Mouse (Mus musculus) neural tube, embryonic 12.5 days (tissue): Measurements from ENCODE around the gene Bad. TPM values are rescaled to one million over a fixed set of nuclear protein-coding genes. Genes with fewer than 3 reads are reported as not detected.

ENCODE experiments used
- ATAC-seq: fragments of 200-750 bp; cut with Nextera tagmentation; 2 replicates; pipeline ENCODE4 v1.8.0; 2017; ENCODE audit warnings: low read depth, mild to moderate bottlenecking, moderate TSS enrichment, moderate library complexity; ENCODE audit not compliant: low FRiP score
- H3K27ac ChIP-seq: fragments of 300-500 bp; sonication (generic); 2 replicates; pipeline ENCODE4 v1.5.1; 2016
- H3K27me3 ChIP-seq: fragments of 300-500 bp; sonication (generic); replicated peaks from 2 replicates; pipeline ENCODE4 v1.6.1; 2016; ENCODE audit warnings: mild to moderate bottlenecking
- H3K36me3 ChIP-seq: fragments of 300-500 bp; sonication (generic); 2 replicates; pipeline ENCODE4 v1.6.1; 2016; ENCODE audit warnings: mild to moderate bottlenecking
- H3K4me1 ChIP-seq: fragments of 300-500 bp; sonication (generic); 2 replicates; pipeline ENCODE4 v1.6.1; 2016
- H3K4me2 ChIP-seq: fragments of 300-500 bp; sonication (generic); replicated peaks from 2 replicates; pipeline ENCODE4 v1.6.1; 2016; ENCODE audit warnings: mild to moderate bottlenecking
- H3K4me3 ChIP-seq: fragments of 300-500 bp; sonication (generic); 2 replicates; pipeline ENCODE4 v1.5.1; 2016
- H3K9ac ChIP-seq: fragments of 300-500 bp; sonication (generic); 2 replicates; pipeline ENCODE4 v1.6.1; 2016; ENCODE audit warnings: mild to moderate bottlenecking
- H3K9me3 ChIP-seq: fragments of 300-500 bp; sonication (generic); 2 replicates; pipeline ENCODE4 v1.6.1; 2016; ENCODE audit warnings: mild to moderate bottlenecking
- WGBS: fragments of 180-500 bp; shearing (Covaris S2); methylation state at CpG from one replicate; pipeline ENCODE4 v1.1.7; 2016; 5-methylcytosine and 5-hydroxymethylcytosine counted together
- polyA plus RNA-seq: library from polyadenylated mRNA; unstranded; fragments of >200 nt; fragmentation: Nextera tagmentation; extraction: Ambion mirVana; gene quantifications from 2 replicates; pipeline ENCODE4 v1.2.1, GENCODE M21; 2016

The Bad gene
- polyA plus RNA-seq, 1 experiment from 2014 or later: 71.9 TPM

DNA sequence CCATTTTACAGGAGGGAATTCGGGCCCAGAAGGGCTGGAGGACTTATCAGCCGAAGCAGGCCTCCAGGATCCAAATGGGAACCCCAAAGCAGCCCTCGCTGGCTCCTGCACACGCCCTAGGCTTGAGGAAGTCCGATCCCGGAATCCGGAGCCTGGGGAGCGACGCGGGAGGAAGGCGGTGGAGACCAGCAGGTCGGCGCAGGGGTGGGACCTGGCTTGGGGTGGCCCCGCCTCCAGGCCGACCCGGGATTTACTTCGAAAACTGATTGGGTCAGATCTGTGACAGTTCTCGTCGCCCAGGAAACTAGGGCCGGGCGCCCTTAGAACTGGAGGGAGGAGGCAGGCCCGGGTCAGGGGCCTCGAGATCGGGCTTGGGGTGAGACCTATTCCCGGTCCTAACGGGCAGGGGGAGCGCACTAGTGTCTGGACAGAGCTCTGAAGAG, 609 bp downstream of the Bad start, which contains the start of gene Gpr137:
Gpr137 (minus strand) TSS at position 232 of the 443 bp plus-strand sequence.
- under 1% methylated on average over 27 of the region's 27 CpGs for WGBS

DNA sequence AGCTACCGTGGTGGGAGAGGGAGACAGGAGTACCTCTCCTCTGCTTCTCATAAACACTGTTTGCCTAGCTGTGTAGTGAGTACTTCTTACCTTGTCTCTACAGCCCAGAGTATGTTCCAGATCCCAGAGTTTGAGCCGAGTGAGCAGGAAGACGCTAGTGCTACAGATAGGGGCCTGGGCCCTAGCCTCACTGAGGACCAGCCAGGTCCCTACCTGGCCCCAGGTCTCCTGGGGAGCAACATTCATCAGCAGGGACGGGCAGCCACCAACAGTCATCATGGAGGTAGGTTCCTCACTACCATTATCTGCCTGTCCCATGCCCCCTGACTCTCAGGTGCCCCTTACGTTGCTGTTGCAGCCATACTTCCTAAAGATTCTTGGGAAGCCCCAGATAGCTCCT, 1.1 kb downstream of the Bad start:
- peaks cover 32% of the 10 kb centered on the region for H3K4me1 ChIP-seq
- ATAC-seq: no peak
- H3K4me2 ChIP-seq: peak overlapping the region; percentile 87
- H3K27me3 ChIP-seq: 0 out of 2 replicates have a peak, but pooled peaks cover 2% of the 10 kb centered on the region
- peak overlapping the region; percentile 89 for H3K9ac ChIP-seq
- no peaks in the 10 kb centered on the region for H3K9me3 ChIP-seq
- WGBS: 33% methylated on average over 5 of the region's 5 CpGs
- peak overlapping the region; percentile 88; the same call in 1 of the 2 replicates for H3K27ac ChIP-seq
- peak overlapping the region; percentile 82 for H3K4me3 ChIP-seq
- H3K36me3 ChIP-seq: peaks cover 8% of the 10 kb centered on the region

More for the DNA sequence above, 609 bp downstream of the Bad start, which contains the start of gene Gpr137:
- Histone ChIP-seq H3K9ac (peak within 1 kb of the TSS; percentile 89), H3K4me3 (peak within 1 kb of the TSS; percentile 82), H3K27ac (peak within 1 kb of the TSS; percentile 88), H3K36me3 (peaks cover 8% of the 10 kb centered on the region), H3K27me3 (0 out of 2 replicates have a peak, but pooled peaks cover 3% of the 10 kb centered on the region), H3K4me2 (peak within 1 kb of the TSS; percentile 87), H3K9me3 (no peaks in the 10 kb centered on the region), H3K4me1 (peaks cover 32% of the 10 kb centered on the region)
- ATAC-seq: peak; percentile 83

DNA sequence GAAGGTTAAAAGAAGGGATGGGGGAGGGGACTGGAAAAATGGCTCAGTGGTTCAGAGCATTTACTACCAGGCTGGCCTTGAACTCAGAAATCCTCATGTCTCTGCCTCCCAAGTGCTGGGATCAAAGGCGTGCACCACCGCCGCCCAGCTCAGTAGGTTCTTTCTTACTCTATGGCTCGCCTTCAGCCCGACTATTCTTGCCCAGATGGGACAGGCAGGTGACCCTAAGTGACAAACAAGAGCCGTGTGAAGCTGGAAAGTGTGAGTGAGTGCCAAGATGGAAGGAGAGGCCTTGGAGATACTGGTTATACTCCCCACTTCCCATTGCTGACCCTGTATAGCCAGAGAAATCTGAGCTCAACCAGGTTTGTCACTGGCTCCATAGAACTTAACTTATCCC, 2.0 kb downstream of the Bad start:
- Histone ChIP-seq H3K4me1 (peaks cover 30% of the 10 kb centered on the region), H3K27ac (no peak overlapping the region), H3K4me2 (no peak overlapping the region), H3K27me3 (no peaks in the 10 kb centered on the region), H3K9ac (no peak overlapping the region), H3K9me3 (no peaks in the 10 kb centered on the region), H3K36me3 (peaks cover 3% of the 10 kb centered on the region; the same call in 1 of the 2 replicates), H3K4me3 (no peak overlapping the region)
- no peak for ATAC-seq
- 91% methylated on average over 6 of the region's 6 CpGs for WGBS

DNA sequence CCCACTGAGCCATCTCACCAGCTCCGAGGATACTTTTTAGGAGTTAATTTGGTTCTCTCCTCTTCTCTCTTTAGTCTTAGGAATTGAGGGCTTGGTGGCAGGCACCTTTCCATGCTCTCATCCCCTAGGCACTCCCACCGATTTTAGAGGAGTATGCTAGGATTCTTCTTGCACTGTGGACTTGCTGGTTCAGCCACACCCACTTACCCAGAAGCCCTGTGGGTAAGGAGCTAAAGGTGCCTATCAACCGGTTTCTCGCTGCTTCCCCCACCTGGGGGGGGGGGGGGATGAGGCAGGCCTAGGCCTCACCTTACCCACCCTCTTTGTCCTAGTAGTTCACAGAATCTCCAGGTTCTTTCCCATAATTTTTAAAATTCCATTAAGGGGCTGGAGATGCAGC, 6.1 kb downstream of the Bad start:
- Histone ChIP-seq H3K27ac (no peak overlapping the region), H3K4me2 (no peak overlapping the region), H3K4me3 (no peak overlapping the region), H3K9ac (0 out of 2 replicates have a peak overlapping the region, but pooled peaks have one; percentile 21), H3K9me3 (no peaks in the 10 kb centered on the region), H3K36me3 (peaks cover 3% of the 10 kb centered on the region; the same call in 1 of the 2 replicates), H3K4me1 (peaks cover 24% of the 10 kb centered on the region), H3K27me3 (no peaks in the 10 kb centered on the region)
- ATAC-seq: no peak
- 54% methylated on average over 4 of the region's 4 CpGs for WGBS

DNA sequence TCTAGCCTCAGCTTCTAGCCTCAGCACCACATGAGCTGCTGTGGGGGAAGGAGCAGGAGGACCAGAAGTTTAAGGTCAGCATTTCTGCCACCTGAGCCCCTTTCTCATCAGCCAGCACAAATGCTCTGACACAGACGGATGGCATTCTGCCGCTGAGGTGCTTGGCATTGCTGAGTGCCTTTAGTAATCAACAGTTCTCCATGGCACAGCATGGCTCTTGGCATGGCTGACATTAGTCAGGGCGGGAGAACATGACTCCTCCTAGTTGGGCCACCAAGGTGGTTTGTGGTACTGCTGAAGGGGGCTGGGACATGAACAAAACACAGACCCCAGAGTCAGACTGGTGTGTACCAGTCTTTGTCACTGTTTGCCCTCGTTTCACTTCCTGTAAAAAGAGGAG, 6.5 kb downstream of the Bad start:
- H3K9ac ChIP-seq: 0 out of 2 replicates have a peak overlapping the region, but pooled peaks have one; percentile 21
- no peak overlapping the region for H3K4me2 ChIP-seq
- H3K27me3 ChIP-seq: no peaks in the 10 kb centered on the region
- H3K36me3 ChIP-seq: peaks cover 3% of the 10 kb centered on the region; the same call in 1 of the 2 replicates
- H3K9me3 ChIP-seq: no peaks in the 10 kb centered on the region
- peaks cover 23% of the 10 kb centered on the region for H3K4me1 ChIP-seq
- WGBS: 70% methylated on average over 4 of the region's 4 CpGs
- no peak for ATAC-seq
- no peak overlapping the region for H3K27ac ChIP-seq
- no peak overlapping the region for H3K4me3 ChIP-seq

DNA sequence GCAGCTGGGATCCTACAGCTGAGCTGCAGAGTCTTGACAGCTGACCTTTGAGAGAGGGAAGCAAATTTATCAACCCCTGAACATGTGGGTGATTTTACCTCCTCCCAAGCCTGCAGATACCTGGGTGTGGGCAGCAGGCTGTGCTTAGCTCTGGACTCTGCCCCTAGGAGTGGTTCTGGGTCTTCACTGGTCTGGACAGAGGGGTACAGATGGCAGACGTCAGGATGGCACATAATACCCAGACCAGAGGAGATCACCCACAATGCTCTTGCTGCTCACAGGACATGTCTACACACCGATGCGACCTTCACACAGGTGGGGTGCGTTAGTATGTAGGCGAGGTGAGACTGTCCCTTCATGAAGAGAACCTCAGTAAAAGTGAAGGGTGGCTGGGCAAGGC, 7.9 kb downstream of the Bad start:
- peaks cover 8% of the 10 kb centered on the region; the same call in 1 of the 2 replicates for H3K36me3 ChIP-seq
- peak overlapping the region; percentile 97; the same call in 1 of the 2 replicates for H3K4me2 ChIP-seq
- no peaks in the 10 kb centered on the region for H3K27me3 ChIP-seq
- no peak overlapping the region for H3K9ac ChIP-seq
- no peak for ATAC-seq
- no peaks in the 10 kb centered on the region for H3K9me3 ChIP-seq
- 95% methylated on average over 5 of the region's 5 CpGs for WGBS
- no peak overlapping the region for H3K27ac ChIP-seq
- no peak overlapping the region for H3K4me3 ChIP-seq
- H3K4me1 ChIP-seq: peaks cover 26% of the 10 kb centered on the region

DNA sequence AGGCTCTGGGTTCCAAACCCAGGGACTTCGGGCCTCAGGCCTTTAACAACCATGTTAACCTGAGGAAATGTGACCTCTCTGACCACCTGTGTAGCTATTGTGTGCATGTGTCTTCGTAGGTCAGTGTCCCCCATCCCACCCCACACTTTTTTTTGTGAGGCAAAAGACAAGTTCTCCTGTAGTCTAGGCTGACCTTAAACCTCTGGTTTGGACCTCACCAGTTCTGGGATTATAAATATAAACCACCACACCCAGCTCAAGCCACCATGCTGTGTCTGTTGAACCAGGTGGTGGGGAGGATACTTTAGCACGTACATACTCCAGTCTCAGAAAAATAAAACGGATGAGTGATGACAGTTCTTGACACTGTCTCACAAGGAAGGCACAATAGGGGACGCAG, 8.3 kb downstream of the Bad start:
- ATAC-seq: no peak
- H3K4me2 ChIP-seq: peak overlapping the region; percentile 97
- H3K9ac ChIP-seq: peak overlapping the region; percentile 67; the same call in 1 of the 2 replicates
- WGBS: 52% methylated on average over 5 of the region's 5 CpGs
- H3K4me3 ChIP-seq: peak overlapping the region; percentile 49
- H3K27ac ChIP-seq: no peak overlapping the region
- H3K36me3 ChIP-seq: peaks cover 12% of the 10 kb centered on the region; the same call in 1 of the 2 replicates
- peaks cover 26% of the 10 kb centered on the region for H3K4me1 ChIP-seq
- H3K9me3 ChIP-seq: no peaks in the 10 kb centered on the region
- no peaks in the 10 kb centered on the region for H3K27me3 ChIP-seq

DNA sequence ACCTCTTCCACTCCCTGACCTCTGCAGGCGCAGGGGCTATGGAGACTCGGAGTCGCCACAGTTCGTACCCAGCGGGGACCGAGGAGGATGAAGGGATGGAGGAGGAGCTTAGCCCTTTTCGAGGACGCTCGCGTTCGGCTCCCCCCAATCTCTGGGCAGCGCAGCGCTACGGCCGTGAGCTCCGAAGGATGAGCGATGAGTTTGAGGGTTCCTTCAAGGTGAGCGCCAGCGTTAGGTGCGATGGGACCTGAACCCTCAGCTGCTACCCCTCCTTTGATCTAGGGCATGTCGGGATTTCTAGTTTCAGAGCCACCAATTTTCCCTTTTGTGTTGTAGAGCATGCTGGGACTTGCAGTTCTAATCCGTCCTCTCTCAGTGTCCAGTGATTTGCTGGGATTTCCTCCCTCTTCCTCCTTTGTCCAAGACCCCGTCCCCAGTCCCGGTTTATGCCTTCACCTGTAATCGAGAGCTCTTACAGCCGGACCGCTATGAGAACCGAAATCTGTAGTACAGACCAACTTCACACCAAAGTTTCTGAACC, 9.0 kb downstream of the Bad start:
- peaks cover 19% of the 10 kb centered on the region; the same call in 1 of the 2 replicates for H3K36me3 ChIP-seq
- no peaks in the 10 kb centered on the region for H3K27me3 ChIP-seq
- H3K9ac ChIP-seq: peak overlapping the region; percentile 67
- H3K4me3 ChIP-seq: peak overlapping the region; percentile 49
- H3K27ac ChIP-seq: peak overlapping the region; percentile 91
- ATAC-seq: peak; percentile 58
- H3K4me2 ChIP-seq: peak overlapping the region; percentile 97
- H3K4me1 ChIP-seq: peaks cover 26% of the 10 kb centered on the region
- H3K9me3 ChIP-seq: no peaks in the 10 kb centered on the region
- under 1% methylated on average over 28 of the region's 28 CpGs for WGBS

DNA sequence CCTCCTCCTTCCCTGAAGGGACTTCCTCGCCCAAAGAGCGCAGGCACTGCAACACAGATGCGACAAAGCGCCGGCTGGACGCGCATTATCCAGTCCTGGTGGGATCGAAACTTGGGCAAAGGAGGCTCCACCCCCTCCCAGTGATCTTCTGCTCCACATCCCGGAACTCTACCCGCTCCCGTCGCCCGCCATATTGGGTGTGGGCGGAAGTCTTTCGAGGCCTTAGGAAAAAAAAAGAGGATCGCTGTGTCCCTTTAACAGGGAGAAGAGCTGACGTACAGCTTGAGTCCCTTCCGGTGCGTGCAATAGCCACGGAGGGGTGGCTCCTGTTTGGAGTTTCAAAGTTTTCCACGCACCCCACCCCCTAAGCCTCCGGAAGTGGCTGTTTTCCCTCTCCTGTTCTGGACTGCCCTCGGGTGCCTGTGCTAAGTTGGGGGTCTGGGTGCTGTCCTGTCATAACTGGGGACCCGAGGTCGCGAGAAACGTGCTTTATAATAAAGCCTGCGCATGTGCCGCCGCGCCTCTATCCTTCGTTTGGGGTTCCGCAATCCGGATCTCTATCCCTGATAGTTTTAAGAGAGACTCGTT, 9.8 kb downstream of the Bad start:
- Histone ChIP-seq H3K27me3 (no peaks in the 10 kb centered on the region), H3K27ac (peak overlapping the region; percentile 91), H3K9me3 (no peaks in the 10 kb centered on the region), H3K4me3 (peak overlapping the region; percentile 49), H3K9ac (peak overlapping the region; percentile 67), H3K4me2 (peak overlapping the region; percentile 97), H3K36me3 (peaks cover 24% of the 10 kb centered on the region; the same call in 1 of the 2 replicates), H3K4me1 (peaks cover 26% of the 10 kb centered on the region)
- ATAC-seq: peak; percentile 83
- WGBS: under 1% methylated on average over 35 of the region's 35 CpGs

DNA sequence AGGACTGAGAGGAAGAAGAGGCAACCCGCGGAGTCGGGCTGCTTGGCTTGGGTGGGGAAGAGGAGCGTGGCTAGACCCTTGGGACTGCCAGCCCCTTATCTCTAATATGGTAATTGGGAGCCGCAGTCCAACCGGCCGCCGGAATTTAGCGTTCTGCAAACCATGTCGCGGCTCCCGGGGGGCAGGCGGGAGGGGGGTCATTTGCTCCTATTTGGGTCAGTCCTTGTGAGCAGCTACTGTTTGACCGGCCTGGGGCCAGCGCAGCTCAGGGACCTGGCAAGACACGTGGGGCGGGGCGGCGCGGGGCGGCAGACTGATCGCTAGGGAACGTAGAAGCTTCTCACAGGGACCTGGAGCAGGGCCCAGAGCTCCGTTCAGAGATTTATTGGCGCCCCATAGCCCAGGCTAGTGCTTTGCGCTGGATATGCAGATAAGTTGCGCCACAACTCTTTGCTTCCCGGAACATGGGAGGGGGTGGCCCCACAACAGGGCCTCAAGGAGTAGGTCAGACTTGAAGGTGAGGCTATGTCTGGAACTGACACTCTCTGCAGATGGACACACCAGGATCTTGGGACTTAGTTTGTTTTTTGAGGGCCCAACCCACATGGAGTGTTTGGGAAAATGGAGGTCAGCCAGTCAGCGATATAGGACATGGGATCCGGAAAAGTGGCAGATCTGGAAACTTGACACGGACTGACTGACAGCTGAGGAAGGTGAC, 10.5 kb downstream of the Bad start:
- Histone ChIP-seq H3K36me3 (peaks cover 24% of the 10 kb centered on the region; the same call in 1 of the 2 replicates), H3K4me1 (peaks cover 26% of the 10 kb centered on the region)

DNA sequence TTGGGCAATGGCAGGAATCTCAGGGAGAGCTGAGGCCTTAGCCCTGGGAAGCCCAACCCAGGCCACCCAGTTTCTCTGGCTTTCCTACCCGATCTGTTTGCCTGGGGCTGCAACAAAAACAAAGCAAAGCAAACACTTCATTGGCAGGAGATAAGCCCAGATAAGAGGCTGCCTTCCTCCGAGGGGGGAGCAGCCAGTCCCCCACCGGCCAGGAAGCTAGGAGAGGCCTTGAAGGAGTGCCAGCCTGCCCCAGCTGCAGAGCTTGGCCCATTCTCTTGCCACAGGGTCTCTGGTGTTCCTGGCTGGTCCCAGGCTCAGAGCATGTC, 11.0 kb downstream of the Bad start:
- peak overlapping the region; percentile 67; the same call in 1 of the 2 replicates for H3K9ac ChIP-seq
- H3K4me1 ChIP-seq: peaks cover 26% of the 10 kb centered on the region
- no peaks in the 10 kb centered on the region for H3K27me3 ChIP-seq
- peak overlapping the region; percentile 97 for H3K4me2 ChIP-seq
- no peak overlapping the region for H3K27ac ChIP-seq
- ATAC-seq: no peak
- WGBS: 37% methylated on average over 3 of the region's 3 CpGs
- no peaks in the 10 kb centered on the region for H3K9me3 ChIP-seq
- peaks cover 24% of the 10 kb centered on the region; the same call in 1 of the 2 replicates for H3K36me3 ChIP-seq
- H3K4me3 ChIP-seq: no peak overlapping the region

More for the DNA sequence above, 10.5 kb downstream of the Bad start:
- Histone ChIP-seq H3K4me2 (peak overlapping the region; percentile 97), H3K27me3 (no peaks in the 10 kb centered on the region), H3K9me3 (no peaks in the 10 kb centered on the region), H3K4me3 (peak overlapping the region; percentile 49), H3K27ac (peak overlapping the region; percentile 91), H3K9ac (peak overlapping the region; percentile 67)
- WGBS: 4% methylated on average over 31 of the region's 31 CpGs
- peak; percentile 33 for ATAC-seq

DNA sequence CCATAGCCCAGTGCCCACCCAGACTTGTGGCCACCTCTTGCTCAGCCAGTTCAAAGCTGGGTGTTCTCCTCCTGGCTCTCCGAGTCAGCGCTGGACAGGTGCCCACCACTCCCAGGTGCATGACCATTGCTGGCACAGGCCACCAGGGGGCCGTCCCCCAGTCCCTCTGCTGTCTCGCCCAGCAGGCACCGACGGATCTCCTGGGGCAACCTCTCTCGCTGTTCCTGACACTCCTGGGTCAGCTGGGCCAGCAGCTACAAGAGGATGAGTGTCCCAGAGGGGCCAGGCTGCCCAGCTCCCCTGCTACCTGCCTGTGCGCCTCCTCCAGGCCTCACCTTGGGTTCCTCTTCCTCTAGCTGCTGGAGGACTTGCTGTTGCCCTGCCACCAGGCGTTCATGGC, 12.4 kb downstream of the Bad start:
- 54% methylated on average over 9 of the region's 9 CpGs for WGBS
- H3K4me3 ChIP-seq: no peak overlapping the region
- H3K36me3 ChIP-seq: peaks cover 34% of the 10 kb centered on the region
- H3K4me2 ChIP-seq: no peak overlapping the region
- no peak overlapping the region for H3K9ac ChIP-seq
- peaks cover 26% of the 10 kb centered on the region for H3K4me1 ChIP-seq
- H3K9me3 ChIP-seq: no peaks in the 10 kb centered on the region
- H3K27ac ChIP-seq: no peak overlapping the region
- ATAC-seq: no peak
- no peaks in the 10 kb centered on the region for H3K27me3 ChIP-seq
